18 mouse cellular contexts compared by ENCODE assay signal in the genomic region with DNA sequence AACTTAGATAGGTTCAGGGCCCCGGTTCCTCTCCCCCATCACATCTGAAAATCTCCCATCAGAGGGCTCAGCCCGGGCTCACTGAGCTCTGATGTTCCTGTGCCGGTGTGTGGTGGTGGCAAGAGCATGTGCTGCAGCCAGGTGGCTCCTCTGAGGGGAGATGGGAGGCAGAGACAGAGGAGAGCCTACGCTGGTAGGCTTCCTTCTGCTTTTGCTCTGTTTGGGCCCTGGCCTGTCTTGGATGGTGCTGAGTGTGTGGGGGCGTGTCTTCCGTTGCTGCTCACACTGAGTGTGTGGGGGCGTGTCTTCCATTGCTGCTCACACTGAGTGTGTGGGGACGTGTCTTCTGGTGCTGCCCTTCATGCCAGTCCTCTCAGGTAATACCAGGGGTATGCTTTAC. TPM values are rescaled to one million over a fixed set of nuclear protein-coding genes. Genes with fewer than 3 reads are reported as not detected.
DNase-seq lines count a peak whose midpoint lies in the region; ATAC-seq and TF ChIP-seq lines count a peak whose summit lies in the region.
"Had no signal": no experiment of that assay in that cellular context is flagged by ENCODE, and none has a peak within 500 bp of the region (broad histone marks: within the 10 kb centered on the region; RNA-seq: fewer than 3 reads in every experiment).

No protein-coding gene starts in this region.

- 0 out of 2 replicates have a peak, but pooled peaks have one; percentile 19 for ATAC-seq in heart, embryonic 15.5 days (replicated peaks; ENCODE audit: insufficient number of reproducible peaks, insufficient read depth, low FRiP score, low read depth)
- ATAC-seq in liver, embryonic 12.5 days: 0 out of 2 replicates have a peak, but pooled peaks have one; percentile 11
- ATAC-seq: forebrain, embryonic 15.5 days; hindbrain, postnatal 0 days had no signal

- no peak overlapping the region for H3K9ac ChIP-seq in heart, embryonic 15.5 days
- H3K9ac ChIP-seq in liver, embryonic 12.5 days: no peak overlapping the region
- H3K9ac ChIP-seq: forebrain, embryonic 15.5 days; liver, embryonic 13.5 days had no signal

- peaks cover 9% of the 10 kb centered on the region for H3K4me1 ChIP-seq in heart, embryonic 15.5 days (replicated peaks)
- peaks cover 9% of the 10 kb centered on the region; the same call in 1 of the 2 replicates for H3K4me1 ChIP-seq in liver, embryonic 12.5 days
- H3K4me1 ChIP-seq in cortical plate, adult 2 months (ENCODE audit: control insufficient read depth, insufficient read depth, low read length): no peaks in the 10 kb centered on the region

- H3K4me2 ChIP-seq in heart, embryonic 15.5 days: no peak overlapping the region
- no peak overlapping the region for H3K4me2 ChIP-seq in liver, embryonic 12.5 days
- H3K4me2 ChIP-seq: forebrain, embryonic 15.5 days; liver, embryonic 13.5 days had no signal

- no peaks in the 10 kb centered on the region for H3K36me3 ChIP-seq in heart, embryonic 15.5 days
- no peaks in the 10 kb centered on the region for H3K36me3 ChIP-seq in liver, embryonic 12.5 days
- no peaks in the 10 kb centered on the region for H3K36me3 ChIP-seq in splenic B cell, adult 2 months (ENCODE audit: control insufficient read depth, insufficient read depth, low read length, poor library complexity, severe bottlenecking)
- H3K36me3 ChIP-seq: forebrain, embryonic 15.5 days; liver, embryonic 13.5 days had no signal

- no peaks in the 10 kb centered on the region for H3K27me3 ChIP-seq in heart, embryonic 15.5 days
- H3K27me3 ChIP-seq in liver, embryonic 12.5 days (replicated peaks): no peaks in the 10 kb centered on the region
- no peaks in the 10 kb centered on the region for H3K27me3 ChIP-seq in splenic B cell, adult 2 months (ENCODE audit: control insufficient read depth, insufficient read depth, low read length, poor library complexity, severe bottlenecking)
- H3K27me3 ChIP-seq: forebrain, embryonic 15.5 days; liver, embryonic 13.5 days had no signal

- 66% methylated on average over 8 of the region's 8 CpGs for WGBS in heart, embryonic 15.5 days
- WGBS in liver, embryonic 12.5 days (ENCODE audit: insufficient replicate concordance): 55% methylated on average over 8 of the region's 8 CpGs

- H3K4me3 ChIP-seq in heart, embryonic 15.5 days: no peak overlapping the region
- no peak overlapping the region for H3K4me3 ChIP-seq in liver, embryonic 12.5 days
- no peak overlapping the region for H3K4me3 ChIP-seq in cortical plate, adult 2 months (ENCODE audit: insufficient read depth, low read length)
- H3K4me3 ChIP-seq: forebrain, embryonic 15.5 days; limb, embryonic 10.5 days; liver, embryonic 13.5 days had no signal

- no peak for TF ChIP-seq POLR2A in cortical plate, adult 2 months (IDR thresholded peaks at IDR 0.05; ENCODE audit: extremely low read depth, insufficient read depth, low read length)

- H3K27ac ChIP-seq in heart, embryonic 15.5 days: no peak overlapping the region
- no peak overlapping the region for H3K27ac ChIP-seq in liver, embryonic 12.5 days
- H3K27ac ChIP-seq in cortical plate, adult 2 months (ENCODE audit: insufficient read depth, low read length): no peak overlapping the region
- H3K27ac ChIP-seq: forebrain, embryonic 15.5 days; hindbrain, postnatal 0 days; liver, embryonic 13.5 days had no signal

- DNase-seq in heart, postnatal 4 days: no peak
- DNase-seq in liver (no peak), adipocyte (ENCODE audit: low spot score) (no peak)
- peak; percentile 19 for DNase-seq in splenic B cell, adult 2 months (ENCODE audit: low read depth, low spot score)
- DNase-seq: cerebellum, postnatal 10 days; embryo, embryonic 11 days; heart, adult 11 months; kidney, adult 2 months; liver, embryonic 13.5 days; spleen, adult 18-20 months had no signal

- no peaks in the 10 kb centered on the region for H3K9me3 ChIP-seq in heart, embryonic 15.5 days (replicated peaks)
- H3K9me3 ChIP-seq in liver, embryonic 12.5 days (replicated peaks): no peaks in the 10 kb centered on the region
- H3K9me3 ChIP-seq: forebrain, embryonic 15.5 days; G1E; limb, embryonic 10.5 days; liver, embryonic 13.5 days had no signal

- peak; percentile 9; the same call in 1 of the 2 replicates for TF ChIP-seq CTCF in cortical plate, adult 2 months (IDR thresholded peaks at IDR 0.05; ENCODE audit: extremely low read depth, insufficient read depth, low read length)

RNA-seq across cellular contexts. Expression of a gene that starts 23.5 kb away (rescaled TPM):
- polyA plus RNA-seq in heart, embryonic 15.5 days (2015; fragmentation: Nextera tagmentation; extraction: Ambion mirVana): 33.0 and 34.7 TPM in 2 replicates
- 10 to 100 TPM; 26.2 to 27.6 TPM for total RNA-seq in heart, postnatal 4 days (2021)
- polyA plus RNA-seq in liver, embryonic 12.5 days (2016; fragmentation: Nextera tagmentation; extraction: Ambion mirVana): 14.4 and 15.0 TPM in 2 replicates
- polyA plus RNA-seq in cortical plate, adult 2 months (2012; rRNA removed): 17.2 and 17.9 TPM in 2 replicates

RNA-seq across cellular contexts. Expression of a gene that starts 31.9 kb away (rescaled TPM):
- 0.73 and 1.5 TPM in 2 replicates for polyA plus RNA-seq in heart, embryonic 15.5 days (2015; fragmentation: Nextera tagmentation; extraction: Ambion mirVana)
- total RNA-seq in heart, postnatal 4 days (2021): under 1 TPM; 0.45 to 0.48 TPM
- 0.52 and 0.65 TPM in 2 replicates for polyA plus RNA-seq in liver, embryonic 12.5 days (2016; fragmentation: Nextera tagmentation; extraction: Ambion mirVana)
- polyA plus RNA-seq in cortical plate, adult 2 months (2012; rRNA removed): 42.5 and 51.6 TPM in 2 replicates
- total RNA-seq: megakaryocyte, adult 5-6 weeks had no signal
- polyA plus RNA-seq: G1E had no signal

Comparison
In these comparisons a context has a peak if more than half of its experiments do, and no peak if none do; other contexts are left out.
1. RNA of a gene that starts 31.9 kb away (polyA plus RNA-seq): 42.5 to 51.6 TPM in cortical plate, adult 2 months; 0.73 to 1.5 TPM in heart, embryonic 15.5 days and 0.52 to 0.65 TPM in liver, embryonic 12.5 days; every median in the first group is over 10 times any median in the second.